Mouse (Mus musculus) lung, postnatal 0 days (tissue): ENCODE measurements around the gene Grik1. TPM values are rescaled to one million over a fixed set of nuclear protein-coding genes. Genes with fewer than 3 reads are reported as not detected.

Experiments used
- ATAC-seq: fragments of 200-750 bp; cut with Nextera tagmentation; 2 replicates; pipeline ENCODE4 v1.8.0; 2017; ENCODE audit warnings: moderate library complexity
- DNase-seq: peaks from one replicate; pipeline ENCODE4 v3.0.0-alpha.2; 2016; ENCODE audit warnings: low spot score
- H3K27ac ChIP-seq: fragments of 300-500 bp; sonication (generic); 2 replicates; pipeline ENCODE4 v1.5.1; 2014; ENCODE audit warnings: antibody characterized with exemption, mild to moderate bottlenecking, low read length, mixed read lengths
- H3K27me3 ChIP-seq: fragments of 300-500 bp; sonication (generic); replicated peaks from 2 replicates; pipeline ENCODE4 v1.6.1; 2014; ENCODE audit warnings: low read length, mixed read lengths; ENCODE audit not compliant: insufficient read depth
- H3K36me3 ChIP-seq: fragments of 300-500 bp; sonication (generic); 2 replicates; pipeline ENCODE4 v1.6.1; 2014; ENCODE audit warnings: low read length, mixed read lengths; ENCODE audit not compliant: insufficient read depth
- H3K4me1 ChIP-seq: fragments of 300-500 bp; sonication (generic); 2 replicates; pipeline ENCODE4 v1.6.1; 2014; ENCODE audit warnings: antibody characterized with exemption, low read depth, low read length, mixed read lengths; ENCODE audit not compliant: insufficient read depth
- H3K4me2 ChIP-seq: fragments of 300-500 bp; sonication (generic); replicated peaks from 2 replicates; pipeline ENCODE4 v1.6.1; 2014; ENCODE audit warnings: low read depth, mild to moderate bottlenecking, low read length, moderate library complexity, mixed read lengths
- H3K4me3 ChIP-seq: fragments of 300-500 bp; sonication (generic); 2 replicates; pipeline ENCODE4 v1.5.1; 2014; ENCODE audit warnings: low read depth, low read length
- H3K9ac ChIP-seq: fragments of 300-500 bp; sonication (generic); replicated peaks from 2 replicates; pipeline ENCODE4 v1.6.1; 2014; ENCODE audit warnings: low read depth, mild to moderate bottlenecking
- H3K9me3 ChIP-seq: fragments of 300-500 bp; sonication (generic); 2 replicates; pipeline ENCODE4 v1.6.1; 2016; ENCODE audit warnings: low read length, mixed read lengths
- CTCF ChIP-seq: IDR thresholded peaks from 2 replicates; pipeline ENCODE4 v1.5.1; 2016; ENCODE audit warnings: antibody characterized with exemption, mild to moderate bottlenecking
- EP300 ChIP-seq: IDR thresholded peaks from 2 replicates; pipeline ENCODE4 v1.6.1; 2016; ENCODE audit warnings: antibody characterized with exemption, mild to moderate bottlenecking, control low read depth
- WGBS: fragments of 180-500 bp; shearing (Covaris S2); extraction: QIAGEN DNeasy Blood & Tissue Kit; methylation state at CpG from one replicate; pipeline ENCODE4 v1.1.7; 2014; 5-methylcytosine and 5-hydroxymethylcytosine counted together
- polyA plus RNA-seq: library from polyadenylated mRNA; unstranded; fragments of >200 nt; fragmentation: Nextera tagmentation; extraction: Ambion mirVana; gene quantifications from 2 replicates; pipeline ENCODE4 v1.2.1, GENCODE M21; 2015

Grik1 gene
- polyA plus RNA-seq, 1 experiment from 2014 or later = 0.25 TPM

DNA sequence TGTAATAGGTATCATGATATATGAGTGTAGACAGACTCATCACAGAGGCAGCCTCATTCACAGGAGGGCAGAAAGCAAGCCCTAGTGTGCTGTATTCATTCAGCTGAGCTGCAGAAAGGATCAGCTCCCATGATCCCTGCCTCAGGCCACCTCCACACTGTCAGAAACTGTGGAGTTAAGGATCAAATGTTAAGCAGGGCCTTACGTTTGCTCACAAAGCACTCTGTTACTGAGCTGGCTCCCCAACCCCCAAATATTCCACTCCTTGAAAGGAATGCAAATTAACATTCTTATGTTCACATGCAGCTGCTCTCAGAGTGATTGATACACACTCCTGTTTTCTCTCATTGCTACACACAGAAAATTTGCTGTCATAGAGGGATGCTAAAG lies 372.9 kb downstream of the Grik1 start:
- Histone ChIP-seq H3K27me3 (no peaks in the 10 kb centered on the region), H3K4me2 (no peak overlapping the region), H3K36me3 (no peaks in the 10 kb centered on the region), H3K9me3 (no peaks in the 10 kb centered on the region), H3K4me3 (no peak overlapping the region), H3K9ac (no peak overlapping the region), H3K27ac (no peak overlapping the region), H3K4me1 (no peaks in the 10 kb centered on the region)
- no peak for TF ChIP-seq CTCF
- TF ChIP-seq EP300 = no peak
- WGBS = 25% methylated on average over 1 of the region's 1 CpGs
- DNase-seq (no peak), ATAC-seq (no peak)

DNA sequence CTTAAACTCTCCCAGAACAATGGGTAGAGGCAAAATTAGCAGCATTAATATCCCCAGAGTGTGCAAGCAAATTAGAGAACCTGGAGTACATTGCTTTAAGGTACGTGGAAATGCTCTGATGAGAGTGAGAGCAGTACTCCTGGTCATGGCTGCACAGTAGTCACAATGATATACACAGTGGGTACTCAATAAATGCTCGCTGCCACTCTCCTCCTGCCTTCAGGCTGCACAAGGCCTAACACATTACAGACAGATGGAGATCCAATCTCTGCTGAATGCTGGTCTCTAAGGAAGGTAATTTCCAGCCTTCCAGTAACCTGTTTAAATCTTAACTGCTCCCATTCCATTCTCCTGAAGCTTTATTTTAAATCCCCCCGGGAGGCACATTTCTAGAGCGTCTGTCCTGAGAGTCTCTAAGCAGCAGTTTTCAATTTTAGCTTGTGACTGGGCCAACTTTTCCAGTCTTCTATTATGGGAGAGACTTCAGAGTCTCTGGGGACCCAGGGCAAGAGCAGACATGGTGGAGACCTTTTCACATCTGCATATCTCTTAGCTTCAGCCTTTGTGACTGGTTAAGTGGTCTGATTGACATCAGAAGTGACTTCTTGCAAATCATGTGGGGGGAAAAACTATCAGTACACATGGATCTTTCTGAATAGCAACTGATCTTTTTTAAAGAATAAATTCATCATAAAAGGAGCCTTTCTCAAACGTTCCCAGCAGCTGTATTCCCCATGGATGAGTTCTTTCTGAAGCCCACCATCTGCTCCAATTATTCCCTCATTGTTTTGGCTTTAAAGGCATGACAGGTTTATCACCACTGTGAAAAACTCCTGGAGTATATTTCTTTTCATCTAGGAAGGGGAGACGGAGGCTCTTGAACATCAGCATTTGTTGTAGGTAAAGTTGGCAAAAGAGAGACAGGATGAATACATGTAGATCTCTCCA lies 373.6 kb downstream of the Grik1 start:
- DNase-seq (no peak), ATAC-seq (no peak)
- TF ChIP-seq CTCF = no peak
- no peak for TF ChIP-seq EP300
- Histone ChIP-seq H3K4me3 (no peak overlapping the region), H3K36me3 (no peaks in the 10 kb centered on the region), H3K27ac (no peak overlapping the region), H3K9ac (no peak overlapping the region), H3K4me2 (no peak overlapping the region), H3K27me3 (no peaks in the 10 kb centered on the region), H3K9me3 (no peaks in the 10 kb centered on the region), H3K4me1 (no peaks in the 10 kb centered on the region)
- 63% methylated on average over 6 of the region's 6 CpGs for WGBS

DNA sequence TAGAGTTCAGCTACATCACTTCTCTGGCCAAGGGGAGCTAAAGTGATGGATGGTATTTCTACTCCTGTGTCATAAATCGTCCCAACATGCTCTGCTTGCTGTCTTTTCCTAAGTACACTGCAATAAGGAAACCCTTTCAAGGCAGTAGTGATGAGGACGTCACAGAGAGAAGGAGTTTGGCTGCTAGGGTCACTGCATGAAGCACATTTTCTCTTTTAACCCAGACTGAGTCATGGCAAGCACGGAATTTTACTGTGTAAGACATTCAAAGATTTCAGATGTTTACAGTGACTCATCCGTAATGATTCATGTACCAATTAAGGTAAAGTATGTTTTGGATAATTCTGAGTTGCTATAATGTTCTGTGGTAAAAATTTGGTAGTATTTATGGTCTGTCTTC lies 374.9 kb downstream of the Grik1 start:
- no peak for DNase-seq
- WGBS = 62% methylated on average over 4 of the region's 4 CpGs

DNA sequence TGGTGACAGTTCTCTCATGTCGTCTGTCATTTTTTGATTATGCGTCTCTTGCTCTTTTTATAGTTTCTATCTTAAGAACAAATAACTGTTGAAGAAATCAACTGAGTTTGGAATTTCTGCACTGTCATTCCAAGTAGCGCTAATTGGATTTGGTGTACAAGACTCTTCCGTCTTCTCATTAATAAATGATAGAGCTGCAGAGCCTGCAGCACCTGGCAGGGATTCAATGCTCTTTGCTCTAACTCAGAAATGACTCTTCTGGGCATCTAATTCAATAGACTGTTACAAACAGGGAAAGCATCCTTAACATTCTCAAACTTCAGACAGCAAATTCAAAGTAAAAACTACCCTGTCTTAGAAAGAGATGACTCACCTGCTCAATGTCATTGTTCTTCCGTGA lies 376.3 kb downstream of the Grik1 start:
- H3K27ac ChIP-seq = no peak overlapping the region
- no peaks in the 10 kb centered on the region for H3K36me3 ChIP-seq
- no peak overlapping the region for H3K4me3 ChIP-seq
- no peak overlapping the region for H3K9ac ChIP-seq
- no peaks in the 10 kb centered on the region for H3K4me1 ChIP-seq
- DNase-seq (no peak), ATAC-seq (no peak)
- no peak overlapping the region for H3K4me2 ChIP-seq
- TF ChIP-seq EP300 (no peak), CTCF (no peak)
- WGBS = 84% methylated on average over 5 of the region's 5 CpGs
- no peaks in the 10 kb centered on the region for H3K27me3 ChIP-seq
- H3K9me3 ChIP-seq = no peaks in the 10 kb centered on the region

More for the DNA sequence above, 374.9 kb downstream of the Grik1 start:
- H3K9me3 ChIP-seq = no peaks in the 10 kb centered on the region
- H3K4me3 ChIP-seq = no peak overlapping the region
- no peak overlapping the region for H3K4me2 ChIP-seq
- H3K9ac ChIP-seq = no peak overlapping the region
- no peaks in the 10 kb centered on the region for H3K4me1 ChIP-seq
- no peak overlapping the region for H3K27ac ChIP-seq
- no peaks in the 10 kb centered on the region for H3K27me3 ChIP-seq
- ATAC-seq = no peak
- no peak for TF ChIP-seq EP300
- no peak for TF ChIP-seq CTCF
- H3K36me3 ChIP-seq = no peaks in the 10 kb centered on the region

DNA sequence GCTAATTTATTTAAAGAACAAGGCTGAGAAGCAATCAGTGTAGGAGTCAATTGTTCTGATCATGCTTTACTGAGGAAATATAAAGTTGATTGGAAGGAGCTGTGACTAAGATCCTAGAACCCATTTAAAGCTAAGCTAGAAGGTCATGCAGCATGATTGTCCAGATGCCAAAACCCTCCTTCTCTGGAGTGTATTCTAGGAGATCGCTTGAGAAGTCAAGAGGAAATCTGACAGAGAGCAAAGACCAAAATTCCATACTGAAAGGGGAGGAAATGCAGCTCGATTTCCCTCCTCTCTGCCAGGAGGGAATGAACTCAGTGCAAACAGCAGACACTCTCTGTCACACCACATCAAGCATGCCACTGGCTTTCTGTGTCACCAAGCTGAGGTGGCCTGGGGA lies 378.9 kb downstream of the Grik1 start:
- Histone ChIP-seq H3K9me3 (no peaks in the 10 kb centered on the region), H3K4me1 (no peaks in the 10 kb centered on the region), H3K27me3 (no peaks in the 10 kb centered on the region), H3K4me3 (no peak overlapping the region), H3K9ac (no peak overlapping the region), H3K36me3 (no peaks in the 10 kb centered on the region), H3K27ac (no peak overlapping the region), H3K4me2 (no peak overlapping the region)
- ATAC-seq (no peak), DNase-seq (peak; percentile 17)
- 12% methylated on average over 2 of the region's 2 CpGs for WGBS
- no peak for TF ChIP-seq EP300
- TF ChIP-seq CTCF = no peak

DNA sequence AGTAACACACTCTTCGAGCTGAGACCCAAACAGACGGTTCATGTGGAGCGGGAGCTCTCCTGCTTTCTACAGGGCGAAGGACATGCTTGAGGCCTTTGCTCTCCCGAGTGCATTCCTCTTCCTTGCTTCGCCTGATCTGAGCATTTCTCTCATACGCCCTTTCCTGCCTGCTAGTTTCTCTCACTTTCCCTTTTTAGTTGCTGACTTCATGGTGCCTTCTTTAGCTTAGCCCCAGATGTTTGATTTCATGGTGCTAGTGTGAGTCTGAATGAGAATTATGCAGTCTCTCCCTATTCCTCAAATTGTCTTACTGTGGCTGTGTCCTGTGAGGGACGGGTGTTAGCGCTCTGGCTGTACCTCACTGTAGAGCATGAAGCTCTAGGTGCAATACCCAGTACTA lies 388.0 kb downstream of the Grik1 start:
- DNase-seq (no peak), ATAC-seq (no peak)
- no peaks in the 10 kb centered on the region for H3K9me3 ChIP-seq
- WGBS = 54% methylated on average over 9 of the region's 9 CpGs
- TF ChIP-seq EP300 (no peak), CTCF (no peak)
- no peak overlapping the region for H3K4me2 ChIP-seq
- no peaks in the 10 kb centered on the region for H3K4me1 ChIP-seq
- H3K27me3 ChIP-seq = no peaks in the 10 kb centered on the region
- no peak overlapping the region for H3K9ac ChIP-seq
- no peaks in the 10 kb centered on the region for H3K36me3 ChIP-seq
- H3K4me3 ChIP-seq = no peak overlapping the region
- H3K27ac ChIP-seq = no peak overlapping the region
